Mouse (Mus musculus) midbrain, postnatal 0 days (tissue): ENCODE results near the gene Arsb. TPM values are rescaled to one million over a fixed set of nuclear protein-coding genes. Genes with fewer than 3 reads are reported as not detected.

Source experiments
- ATAC-seq: fragments of 200-750 bp; cut with Nextera tagmentation; 2 replicates; pipeline ENCODE4 v1.8.0; 2017; ENCODE audit warnings: moderate number of reproducible peaks, mild to moderate bottlenecking, moderate TSS enrichment, moderate library complexity; ENCODE audit not compliant: low FRiP score
- DNase-seq: peaks from one replicate; pipeline ENCODE4 v3.0.0-alpha.2; 2015; ENCODE audit warnings: low spot score
- H3K27ac ChIP-seq: fragments of 300-500 bp; sonication (generic); 2 replicates; pipeline ENCODE4 v1.5.1; 2014; ENCODE audit warnings: low read depth, mild to moderate bottlenecking, low read length, mixed read lengths
- H3K27me3 ChIP-seq: fragments of 300-500 bp; sonication (generic); 2 replicates; pipeline ENCODE4 v1.6.1; 2014; ENCODE audit warnings: low read length, control low read depth, mixed read lengths; ENCODE audit not compliant: insufficient read depth
- H3K36me3 ChIP-seq: fragments of 300-500 bp; sonication (generic); 2 replicates; pipeline ENCODE4 v1.6.1; 2014; ENCODE audit warnings: low read length, control low read depth, mixed read lengths; ENCODE audit not compliant: insufficient read depth
- H3K4me1 ChIP-seq: fragments of 300-500 bp; sonication (generic); 2 replicates; pipeline ENCODE4 v1.6.1; 2014; ENCODE audit warnings: mild to moderate bottlenecking, control low read depth, antibody characterized with exemption, low read length, mixed read lengths; ENCODE audit not compliant: insufficient read depth
- H3K4me2 ChIP-seq: fragments of 300-500 bp; sonication (generic); 2 replicates; pipeline ENCODE4 v1.6.1; 2014; ENCODE audit warnings: low read depth, mild to moderate bottlenecking, low read length, mixed read lengths; ENCODE audit not compliant: poor library complexity, severe bottlenecking
- H3K4me3 ChIP-seq: fragments of 300-500 bp; sonication (generic); 2 replicates; pipeline ENCODE4 v1.5.1; 2014; ENCODE audit warnings: low read depth, mild to moderate bottlenecking, low read length, moderate library complexity
- H3K9ac ChIP-seq: fragments of 300-500 bp; sonication (generic); replicated peaks from 2 replicates; pipeline ENCODE4 v1.6.1; 2014; ENCODE audit warnings: mild to moderate bottlenecking, low read length, moderate library complexity, mixed read lengths; ENCODE audit not compliant: poor library complexity, severe bottlenecking
- H3K9me3 ChIP-seq: fragments of 300-500 bp; sonication (generic); 2 replicates; pipeline ENCODE4 v1.6.1; 2016; ENCODE audit warnings: low read length, control low read depth
- CTCF ChIP-seq: IDR thresholded peaks from 2 replicates; pipeline ENCODE4 v1.5.1; 2016; ENCODE audit warnings: antibody characterized with exemption, mild to moderate bottlenecking
- WGBS: fragments of 180-500 bp; shearing (Covaris S2); extraction: QIAGEN DNeasy Blood & Tissue Kit; methylation state at CpG from one replicate; pipeline ENCODE4 v1.1.7; 2014; 5-methylcytosine and 5-hydroxymethylcytosine counted together
- polyA plus RNA-seq: library from polyadenylated mRNA; unstranded; fragments of >200 nt; fragmentation: Nextera tagmentation; extraction: Ambion mirVana; gene quantifications from 2 replicates; pipeline ENCODE4 v1.2.1, GENCODE M21; 2015
- total RNA-seq: library from RNA; depleted of rRNA; stranded (reverse); fragments of >200 nt; gene quantifications from 2 replicates; pipeline ENCODE4 v1.2.3, GENCODE M21; 2014

Gene Arsb
- total and polyA plus RNA-seq, 2 experiments from 2014 or later = 13.1 to 15.2 TPM

DNA sequence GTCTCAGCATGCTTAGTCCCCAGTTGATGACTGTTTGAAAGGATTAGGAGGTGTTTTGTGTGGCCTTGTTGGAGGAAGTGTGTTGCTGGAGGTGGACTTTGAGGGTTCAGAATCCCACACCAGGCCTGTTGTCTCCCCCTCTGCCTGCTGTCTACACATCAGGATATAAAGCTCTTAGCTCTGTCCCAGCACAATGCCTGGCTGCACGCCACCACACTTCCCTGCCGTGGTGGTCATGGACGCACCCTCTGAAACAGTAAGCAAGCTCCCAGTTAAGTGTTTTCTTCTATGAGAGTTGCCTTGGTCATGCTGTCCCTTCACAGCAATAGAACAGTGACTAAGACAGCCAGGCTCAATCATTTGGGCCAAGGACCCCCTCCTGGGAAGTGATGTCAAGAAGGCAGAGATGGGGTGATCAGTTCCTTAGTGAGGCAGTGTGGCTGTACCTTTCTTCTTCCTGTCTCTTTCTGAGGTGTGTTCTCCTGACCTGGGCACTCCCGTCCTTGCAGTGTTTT, 149.4 kb downstream of the Arsb start:
- no peaks in the 10 kb centered on the region for H3K27me3 ChIP-seq
- 0 out of 2 replicates have a peak, but pooled peaks cover 4% of the 10 kb centered on the region for H3K4me1 ChIP-seq
- no peak for ATAC-seq
- TF ChIP-seq CTCF = no peak
- H3K4me3 ChIP-seq = no peak overlapping the region
- H3K9ac ChIP-seq = no peak overlapping the region
- WGBS = 77% methylated on average over 4 of the region's 4 CpGs
- no peak for DNase-seq
- H3K36me3 ChIP-seq = no peaks in the 10 kb centered on the region
- H3K4me2 ChIP-seq = no peak overlapping the region
- no peak overlapping the region for H3K27ac ChIP-seq
- no peaks in the 10 kb centered on the region for H3K9me3 ChIP-seq

DNA sequence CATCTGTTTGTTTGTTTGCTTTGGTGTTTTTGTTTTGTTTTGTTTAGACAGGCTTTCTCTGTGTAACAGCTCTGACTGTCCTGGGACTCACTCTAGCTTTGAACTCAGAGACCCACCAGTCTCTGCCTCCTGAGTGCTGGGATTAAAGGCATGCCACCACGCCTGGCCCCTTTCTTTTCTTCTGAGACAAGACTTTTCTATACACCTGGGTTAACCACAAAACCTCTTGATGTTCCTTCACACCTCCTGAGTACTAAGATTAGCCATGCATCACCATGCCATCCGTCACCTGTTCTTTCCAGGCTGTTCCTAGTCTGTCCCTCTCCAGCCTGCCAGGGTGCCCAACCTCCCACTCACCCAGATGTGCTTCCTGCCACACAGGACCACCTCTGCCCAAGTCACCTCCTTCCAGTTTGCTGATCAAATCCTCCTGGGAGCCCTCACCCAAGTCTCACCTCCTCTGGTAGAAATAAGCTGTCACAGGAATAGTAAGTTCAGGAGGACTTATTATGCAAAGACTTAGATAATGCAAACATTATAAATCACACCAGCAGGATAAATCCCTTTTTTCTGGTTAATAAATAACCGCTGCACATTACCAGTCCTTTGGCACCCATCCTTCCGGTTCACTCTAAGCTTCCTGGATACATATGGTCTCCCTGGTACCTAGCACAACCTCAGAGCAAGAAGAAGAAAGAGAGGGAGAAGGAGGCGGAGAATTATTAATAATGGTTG, 150.6 kb downstream of the Arsb start:
- ATAC-seq (peak; percentile 29; the same call in 1 of the 2 replicates), DNase-seq (no peak)
- Histone ChIP-seq H3K4me2 (no peak overlapping the region), H3K4me1 (no peaks in the 10 kb centered on the region), H3K36me3 (no peaks in the 10 kb centered on the region), H3K4me3 (no peak overlapping the region), H3K27ac (no peak overlapping the region), H3K9me3 (no peaks in the 10 kb centered on the region), H3K27me3 (no peaks in the 10 kb centered on the region), H3K9ac (no peak overlapping the region)
- no peak for TF ChIP-seq CTCF
- WGBS = 77% methylated on average over 5 of the region's 5 CpGs

DNA sequence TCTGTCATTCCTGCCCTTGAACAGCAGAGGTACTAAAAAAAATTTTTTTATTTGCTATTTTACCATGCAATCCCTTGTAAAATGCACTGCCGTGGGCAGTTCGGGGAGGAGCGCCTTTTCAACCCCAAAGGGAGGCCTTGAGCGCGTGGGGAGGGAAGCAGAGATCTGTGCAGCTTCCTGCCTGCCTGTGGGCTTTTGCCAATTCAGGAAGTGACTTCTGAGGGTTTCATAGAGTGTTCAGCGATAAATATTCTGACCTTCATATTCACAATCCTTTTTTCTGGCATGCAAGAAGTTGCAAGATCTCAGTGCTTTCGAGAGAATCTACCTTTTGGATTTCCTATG, 151.1 kb downstream of the Arsb start:
- no peaks in the 10 kb centered on the region for H3K4me1 ChIP-seq
- ATAC-seq (peak; percentile 14; the same call in 1 of the 2 replicates), DNase-seq (no peak)
- 69% methylated on average over 7 of the region's 7 CpGs for WGBS
- TF ChIP-seq CTCF = no peak
- no peaks in the 10 kb centered on the region for H3K36me3 ChIP-seq
- no peak overlapping the region for H3K9ac ChIP-seq
- H3K27me3 ChIP-seq = no peaks in the 10 kb centered on the region
- H3K27ac ChIP-seq = no peak overlapping the region
- H3K4me2 ChIP-seq = no peak overlapping the region
- no peak overlapping the region for H3K4me3 ChIP-seq
- no peaks in the 10 kb centered on the region for H3K9me3 ChIP-seq

DNA sequence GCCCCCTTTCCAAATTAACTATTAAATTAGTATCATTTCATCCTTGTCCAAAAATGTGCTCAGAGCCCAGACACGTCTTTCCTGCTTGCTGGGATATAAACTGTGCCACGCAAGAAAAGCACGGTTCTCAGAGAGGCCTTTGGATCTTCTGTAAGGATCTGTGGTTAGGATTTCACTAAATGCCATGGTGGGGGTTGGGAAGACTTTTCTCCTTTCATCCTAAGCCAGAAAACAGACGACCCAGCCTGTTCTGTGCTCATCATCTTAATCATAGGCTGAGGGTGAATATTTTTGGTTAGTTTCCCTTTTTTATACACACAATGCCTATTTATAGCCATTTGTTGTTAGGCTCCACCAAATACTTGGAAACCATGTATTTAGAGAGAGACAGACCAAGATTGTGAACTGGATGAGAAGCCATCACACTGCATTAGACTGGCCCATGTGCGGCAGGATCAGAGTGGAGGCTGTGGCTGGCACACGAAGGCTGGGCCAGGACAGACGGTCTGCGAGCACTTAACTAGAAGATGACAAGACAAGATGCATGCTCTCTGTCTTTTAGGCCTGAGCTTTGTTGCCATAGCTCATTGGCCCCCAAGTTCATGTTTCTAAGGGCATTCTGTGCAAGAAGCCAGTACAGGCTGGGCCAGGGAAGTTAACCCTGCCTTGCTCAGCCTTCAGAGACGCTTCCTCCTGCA, 153.5 kb downstream of the Arsb start:
- Histone ChIP-seq H3K27ac (no peak overlapping the region), H3K4me2 (no peak overlapping the region), H3K27me3 (no peaks in the 10 kb centered on the region), H3K9ac (no peak overlapping the region), H3K9me3 (no peaks in the 10 kb centered on the region), H3K4me3 (no peak overlapping the region), H3K4me1 (no peaks in the 10 kb centered on the region), H3K36me3 (no peaks in the 10 kb centered on the region)
- WGBS = 73% methylated on average over 9 of the region's 9 CpGs
- ATAC-seq (no peak), DNase-seq (no peak)
- no peak for TF ChIP-seq CTCF

DNA sequence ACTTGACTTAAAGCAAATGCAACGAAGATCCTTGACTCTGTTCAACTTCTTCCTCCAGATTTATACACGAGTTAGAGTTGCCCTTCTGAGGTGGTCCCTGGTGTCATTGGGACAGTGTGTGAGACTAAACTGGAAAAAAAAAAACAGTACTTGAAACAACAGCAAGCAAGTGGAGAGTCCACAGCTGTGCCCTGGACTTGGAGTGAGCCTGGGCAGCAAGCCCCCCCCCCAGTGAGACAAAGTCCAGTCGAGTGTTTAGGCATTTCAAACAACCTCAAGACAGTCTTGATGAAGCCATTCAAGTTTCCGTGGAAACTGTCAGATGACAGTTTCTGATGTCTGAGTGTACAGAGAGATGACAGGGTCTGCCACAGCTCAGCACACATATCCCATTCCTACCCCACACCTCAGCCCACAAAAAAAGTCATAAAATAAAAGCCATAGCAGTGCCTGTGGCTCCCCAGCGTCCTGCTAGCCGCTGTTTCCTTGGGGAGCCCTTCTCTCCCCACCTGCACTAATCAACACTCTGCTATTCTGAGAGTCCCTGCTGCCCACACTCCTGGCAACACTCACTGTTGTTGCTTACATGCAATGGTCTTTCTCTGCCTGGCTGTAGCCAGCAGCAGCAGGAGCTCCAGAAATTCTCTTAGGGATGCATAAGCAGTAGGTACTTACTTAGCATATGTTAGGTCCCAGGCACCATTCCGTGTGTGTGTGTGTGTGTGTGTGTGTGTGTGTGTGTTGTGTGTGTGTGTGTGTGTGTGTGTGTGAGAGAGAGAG, 159.3 kb downstream of the Arsb start:
- DNase-seq (no peak), ATAC-seq (no peak; the same call in 1 of the 2 replicates)
- H3K4me1 ChIP-seq = no peaks in the 10 kb centered on the region
- no peak overlapping the region for H3K4me3 ChIP-seq
- TF ChIP-seq CTCF = no peak
- H3K27ac ChIP-seq = no peak overlapping the region
- no peaks in the 10 kb centered on the region for H3K9me3 ChIP-seq
- H3K9ac ChIP-seq = no peak overlapping the region
- no peak overlapping the region for H3K4me2 ChIP-seq
- H3K27me3 ChIP-seq = no peaks in the 10 kb centered on the region
- H3K36me3 ChIP-seq = no peaks in the 10 kb centered on the region
- 48% methylated on average over 7 of the region's 7 CpGs for WGBS
